Mouse (Mus musculus): ENCODE data around the gene 3110009E18Rik.

3110009E18Rik gene

GRCm38 (mm10) chr1:120120969-120121811 lies at the start of gene 3110009E18Rik, which contains the start of gene Dbi:
3110009E18Rik (plus strand) TSS chr1:120121187.
Dbi (minus strand) TSS chr1:120121078.
- peak; percentile 98 for DNase-seq

GRCm38 (mm10) chr1:120072900-120073299 lies 48.1 kb upstream of the 3110009E18Rik start:
- peak; percentile 75 for DNase-seq

- peak; percentile 75 for DNase-seq
Observed at GRCm38 (mm10) chr1:120073519-120074306, 47.3 kb upstream of the 3110009E18Rik start, which contains the start of gene Tmem37. Tmem37 (minus strand) TSS chr1:120074074.

- DNase-seq: no peak
Observed at GRCm38 (mm10) chr1:120074307-120074702, 46.7 kb upstream of the 3110009E18Rik start.

GRCm38 (mm10) chr1:120074931-120075330 lies 46.1 kb upstream of the 3110009E18Rik start:
- no peak for DNase-seq

- no peak for DNase-seq
Observed at GRCm38 (mm10) chr1:120075507-120075906, 45.5 kb upstream of the 3110009E18Rik start.

GRCm38 (mm10) chr1:120077746-120078410 lies 43.1 kb upstream of the 3110009E18Rik start:
- DNase-seq: no peak

GRCm38 (mm10) chr1:120080632-120081031 lies 40.4 kb upstream of the 3110009E18Rik start:
- DNase-seq: no peak

GRCm38 (mm10) chr1:120082957-120083585 lies 37.9 kb upstream of the 3110009E18Rik start:
- peak; percentile 64 for DNase-seq

- no peak for DNase-seq
Observed at GRCm38 (mm10) chr1:120083921-120084517, 37.0 kb upstream of the 3110009E18Rik start.

- DNase-seq: no peak
Observed at GRCm38 (mm10) chr1:120085696-120086095, 35.3 kb upstream of the 3110009E18Rik start.

GRCm38 (mm10) chr1:120086644-120087043 lies 34.3 kb upstream of the 3110009E18Rik start:
- DNase-seq: no peak

- DNase-seq: no peak
Observed at GRCm38 (mm10) chr1:120089180-120089579, 31.8 kb upstream of the 3110009E18Rik start.

GRCm38 (mm10) chr1:120090880-120091570 lies 30.0 kb upstream of the 3110009E18Rik start:
- DNase-seq: no peak

GRCm38 (mm10) chr1:120093482-120094134 lies 27.4 kb upstream of the 3110009E18Rik start:
- DNase-seq: peak; percentile 95

GRCm38 (mm10) chr1:120094920-120095319 lies 26.1 kb upstream of the 3110009E18Rik start:
- no peak for DNase-seq

GRCm38 (mm10) chr1:120098327-120098726 lies 22.7 kb upstream of the 3110009E18Rik start:
- DNase-seq: peak; percentile 83

- no peak for DNase-seq
Observed at GRCm38 (mm10) chr1:120099483-120099882, 21.5 kb upstream of the 3110009E18Rik start.

GRCm38 (mm10) chr1:120100456-120101226 lies 20.3 kb upstream of the 3110009E18Rik start:
- peak; percentile 30 for DNase-seq

- no peak for DNase-seq
Observed at GRCm38 (mm10) chr1:120101227-120101609, 19.8 kb upstream of the 3110009E18Rik start.
